Mouse (Mus musculus) neural tube, embryonic 14.5 days (tissue): ENCODE results near the gene Tpbpb. TPM values are rescaled to one million over a fixed set of nuclear protein-coding genes. Genes with fewer than 3 reads are reported as not detected.

Source experiments
- polyA plus RNA-seq: library from polyadenylated mRNA; unstranded; fragments of >200 nt; fragmentation: Nextera tagmentation; extraction: Ambion mirVana; gene quantifications from 2 replicates; pipeline ENCODE4 v1.2.1, GENCODE M21; 2014

Tpbpb gene
- polyA plus RNA-seq, 1 experiment from 2014 or later: not detected

Other genes with a start within 250 kb of the Tpbpb start
- not detected in 2 replicates for gene BC051665, start 118.5 kb downstream of the Tpbpb start, polyA plus RNA-seq
- not detected in 2 replicates for gene Ctsll3, start 102.0 kb downstream of the Tpbpb start, polyA plus RNA-seq
- gene 4930486L24Rik, start 40.4 kb downstream of the Tpbpb start, polyA plus RNA-seq: not detected in 2 replicates
- not detected in 2 replicates for gene Gm49392, start 8.0 kb downstream of the Tpbpb start, polyA plus RNA-seq
- gene Ctla2b, start 7.4 kb downstream of the Tpbpb start, polyA plus RNA-seq: 0.36 and 1.6 TPM in 2 replicates
- gene Gm49393, start 30.7 kb upstream of the Tpbpb start, polyA plus RNA-seq: not detected in 2 replicates
- 0.31 and 2.1 TPM in 2 replicates for gene Gm49391, start 31.7 kb upstream of the Tpbpb start, polyA plus RNA-seq
- 11.6 and 15.6 TPM in 2 replicates for gene Ctla2a, start 31.7 kb upstream of the Tpbpb start, polyA plus RNA-seq
- not detected in 2 replicates for gene Tpbpa, start 37.1 kb upstream of the Tpbpb start, polyA plus RNA-seq
- gene Ctsj, start 101.1 kb upstream of the Tpbpb start, polyA plus RNA-seq: not detected in 2 replicates
- gene Ctsq, start 135.8 kb upstream of the Tpbpb start, polyA plus RNA-seq: not detected in 2 replicates